Mouse (Mus musculus): ENCODE data around the gene Efcab10. TPM values are rescaled to one million over a fixed set of nuclear protein-coding genes. Genes with fewer than 3 reads are reported as not detected.
A peak's percentile ranks its signal among the peaks of the same experiment; 100 is the strongest.

Efcab10 gene
- polyA plus RNA-seq, 1 experiment: not detected

DNA sequence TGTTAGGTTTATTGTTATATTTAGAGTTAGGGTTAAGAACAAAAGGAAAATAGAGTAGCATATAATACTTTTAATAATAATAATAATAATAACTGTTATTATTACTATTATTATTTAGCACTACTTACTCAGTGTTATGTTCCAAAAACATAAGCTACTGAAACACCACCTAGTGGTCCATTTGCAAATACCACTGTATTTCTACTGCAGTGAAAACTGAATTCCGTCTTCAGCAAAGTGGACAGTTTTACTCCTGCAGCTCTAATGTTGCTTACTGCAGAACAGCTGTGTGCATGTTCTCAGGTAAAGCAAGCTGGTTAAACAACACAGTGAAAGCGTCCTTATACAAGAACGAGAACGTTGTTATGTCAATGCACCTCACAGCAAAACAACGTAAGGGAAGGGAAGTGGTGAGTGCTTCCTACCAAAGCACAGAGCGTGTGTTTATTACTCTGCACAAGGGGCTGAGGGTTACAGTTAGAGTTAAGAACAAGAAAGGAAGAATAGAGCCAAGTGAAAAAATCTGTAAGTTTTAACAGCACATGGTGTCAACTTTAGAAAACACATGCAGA lies 17.0 kb downstream of the Efcab10 start:
- no peaks in the 10 kb centered on the region for H3K36me3 ChIP-seq (ENCODE audit: control insufficient read depth, insufficient read depth)
- no peak overlapping the region for H3ac ChIP-seq (ENCODE audit: control insufficient read depth, insufficient read length, low read depth)
- no peaks in the 10 kb centered on the region for H3K27me3 ChIP-seq (ENCODE audit: control insufficient read depth, insufficient read depth, insufficient read length)
- no peak for TF ChIP-seq CEBPB (IDR thresholded peaks at IDR 0.05; ENCODE audit: low read depth)
- no peak for TF ChIP-seq MYOG (IDR thresholded peaks at IDR 0.05; ENCODE audit: control insufficient read depth, extremely low read depth, insufficient read length)
- no peak for TF ChIP-seq MAX (IDR thresholded peaks at IDR 0.05)
- TF ChIP-seq FOSL1 (IDR thresholded peaks at IDR 0.05; ENCODE audit: insufficient read depth, low read length, poor library complexity, severe bottlenecking): no peak
- TF ChIP-seq CTCF (IDR thresholded peaks at IDR 0.05; ENCODE audit: control insufficient read depth, insufficient read depth, insufficient read length): no peak
- no peak for TF ChIP-seq MYOD1 (IDR thresholded peaks at IDR 0.05; ENCODE audit: control insufficient read depth, insufficient read length, low read depth)
- no peak for TF ChIP-seq USF1 (IDR thresholded peaks at IDR 0.05; ENCODE audit: low read depth)
- no peak overlapping the region for H3K4me3 ChIP-seq (ENCODE audit: insufficient read depth, poor library complexity, severe bottlenecking)
- H3K79me2 ChIP-seq (ENCODE audit: control insufficient read depth, insufficient read depth): no peaks in the 10 kb centered on the region
- no peaks in the 10 kb centered on the region for H3K79me3 ChIP-seq (ENCODE audit: low read depth)

DNA sequence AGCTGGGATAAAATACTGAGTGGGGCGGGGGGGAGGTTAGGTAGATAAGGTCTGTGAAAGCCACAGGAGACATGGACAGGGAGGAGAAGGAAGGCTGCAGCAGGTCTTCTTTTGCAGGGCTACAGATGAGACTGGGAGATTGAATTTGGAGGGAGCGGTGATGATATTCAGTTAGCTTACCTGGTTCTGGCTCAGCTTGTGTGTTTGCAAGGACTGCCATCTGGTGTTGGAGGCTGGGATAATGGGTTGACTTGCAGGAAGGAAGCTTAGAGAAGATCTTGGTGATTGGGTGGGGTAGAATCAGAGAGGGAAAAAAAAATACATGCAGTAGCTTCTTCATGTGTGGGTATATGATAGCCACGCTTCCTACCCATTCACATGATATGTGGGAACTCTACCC lies 29.7 kb downstream of the Efcab10 start:
- Histone ChIP-seq H3K4me3 (ENCODE audit: insufficient read depth, poor library complexity, severe bottlenecking) (no peak overlapping the region), H3K79me2 (ENCODE audit: control insufficient read depth, insufficient read depth) (no peaks in the 10 kb centered on the region), H3K36me3 (ENCODE audit: control insufficient read depth, insufficient read depth) (no peaks in the 10 kb centered on the region), H3K79me3 (ENCODE audit: low read depth) (no peaks in the 10 kb centered on the region), H3ac (ENCODE audit: control insufficient read depth, insufficient read length, low read depth) (no peak overlapping the region), H3K27me3 (ENCODE audit: control insufficient read depth, insufficient read depth, insufficient read length) (no peaks in the 10 kb centered on the region)
- TF ChIP-seq MYOG (IDR thresholded peaks at IDR 0.05; ENCODE audit: control insufficient read depth, extremely low read depth, insufficient read length): no peak
- no peak for TF ChIP-seq MAX (IDR thresholded peaks at IDR 0.05)
- no peak for TF ChIP-seq CEBPB (IDR thresholded peaks at IDR 0.05; ENCODE audit: low read depth)
- no peak for TF ChIP-seq CTCF (IDR thresholded peaks at IDR 0.05; ENCODE audit: control insufficient read depth, insufficient read depth, insufficient read length)
- TF ChIP-seq MYOD1 (IDR thresholded peaks at IDR 0.05; ENCODE audit: control insufficient read depth, insufficient read length, low read depth): no peak
- no peak for TF ChIP-seq FOSL1 (IDR thresholded peaks at IDR 0.05; ENCODE audit: insufficient read depth, low read length, poor library complexity, severe bottlenecking)
- TF ChIP-seq USF1 (IDR thresholded peaks at IDR 0.05; ENCODE audit: low read depth): no peak

DNA sequence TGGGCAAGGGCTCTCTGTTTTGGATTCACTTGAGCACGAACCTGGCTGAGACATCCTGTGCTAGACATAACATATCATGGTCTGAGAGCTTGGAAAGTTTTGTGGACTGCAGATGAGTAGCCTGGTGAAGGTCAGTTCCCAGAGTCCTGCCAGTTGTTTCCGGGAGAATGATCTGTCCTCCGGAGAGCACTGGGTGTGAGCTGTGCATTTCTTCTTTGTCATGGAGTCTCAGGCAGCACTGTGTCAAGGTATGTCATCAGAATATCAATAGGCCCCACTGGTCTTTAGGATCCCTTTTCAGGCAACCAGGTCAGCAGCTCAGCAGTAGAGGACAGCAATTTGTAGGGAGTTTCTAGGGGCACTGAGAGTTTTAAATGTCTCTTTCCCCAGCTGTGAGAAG lies 32.6 kb downstream of the Efcab10 start:
- H3K79me2 ChIP-seq (ENCODE audit: control insufficient read depth, insufficient read depth): peaks cover 30% of the 10 kb centered on the region
- no peak for TF ChIP-seq MYOG (IDR thresholded peaks at IDR 0.05; ENCODE audit: control insufficient read depth, extremely low read depth, insufficient read length)
- TF ChIP-seq CEBPB (IDR thresholded peaks at IDR 0.05; ENCODE audit: low read depth): no peak
- no peak for TF ChIP-seq MAX (IDR thresholded peaks at IDR 0.05)
- TF ChIP-seq MYOD1 (IDR thresholded peaks at IDR 0.05; ENCODE audit: control insufficient read depth, insufficient read length, low read depth): no peak
- no peak for TF ChIP-seq USF1 (IDR thresholded peaks at IDR 0.05; ENCODE audit: low read depth)
- no peak for TF ChIP-seq CTCF (IDR thresholded peaks at IDR 0.05; ENCODE audit: control insufficient read depth, insufficient read depth, insufficient read length)
- no peak for TF ChIP-seq FOSL1 (IDR thresholded peaks at IDR 0.05; ENCODE audit: insufficient read depth, low read length, poor library complexity, severe bottlenecking)
- H3K4me3 ChIP-seq (ENCODE audit: insufficient read depth, poor library complexity, severe bottlenecking): no peak overlapping the region
- H3K36me3 ChIP-seq (ENCODE audit: control insufficient read depth, insufficient read depth): no peaks in the 10 kb centered on the region
- no peak overlapping the region for H3ac ChIP-seq (ENCODE audit: control insufficient read depth, insufficient read length, low read depth)
- H3K27me3 ChIP-seq (ENCODE audit: control insufficient read depth, insufficient read depth, insufficient read length): no peaks in the 10 kb centered on the region
- peaks cover 26% of the 10 kb centered on the region for H3K79me3 ChIP-seq (ENCODE audit: low read depth)

DNA sequence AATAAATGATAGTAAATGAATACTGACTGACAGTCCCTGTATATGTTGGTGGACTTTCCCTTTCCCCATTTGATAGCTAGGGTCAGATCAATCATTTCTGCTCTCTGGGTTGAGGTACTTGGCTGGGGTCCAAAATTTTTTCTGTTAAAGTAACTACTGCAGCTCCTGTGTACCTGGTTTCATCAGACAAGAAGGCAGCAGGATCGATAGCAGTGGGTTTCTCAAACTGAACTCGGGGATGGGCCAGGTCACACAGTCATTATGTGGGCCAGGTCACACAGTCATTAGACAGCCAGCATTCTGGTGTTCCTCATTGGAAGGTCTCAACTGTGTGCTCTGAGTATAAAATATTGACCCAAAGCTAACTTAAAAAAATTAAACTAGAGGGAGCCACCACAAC lies 33.1 kb downstream of the Efcab10 start:
- H3ac ChIP-seq (ENCODE audit: control insufficient read depth, insufficient read length, low read depth): no peak overlapping the region
- peaks cover 34% of the 10 kb centered on the region for H3K79me2 ChIP-seq (ENCODE audit: control insufficient read depth, insufficient read depth)
- H3K79me3 ChIP-seq (ENCODE audit: low read depth): peaks cover 30% of the 10 kb centered on the region
- H3K36me3 ChIP-seq (ENCODE audit: control insufficient read depth, insufficient read depth): no peaks in the 10 kb centered on the region
- no peak overlapping the region for H3K4me3 ChIP-seq (ENCODE audit: insufficient read depth, poor library complexity, severe bottlenecking)
- no peaks in the 10 kb centered on the region for H3K27me3 ChIP-seq (ENCODE audit: control insufficient read depth, insufficient read depth, insufficient read length)
- TF ChIP-seq CEBPB (IDR thresholded peaks at IDR 0.05; ENCODE audit: low read depth) (no peak), FOSL1 (IDR thresholded peaks at IDR 0.05; ENCODE audit: insufficient read depth, low read length, poor library complexity, severe bottlenecking) (no peak), MAX (IDR thresholded peaks at IDR 0.05) (no peak)

DNA sequence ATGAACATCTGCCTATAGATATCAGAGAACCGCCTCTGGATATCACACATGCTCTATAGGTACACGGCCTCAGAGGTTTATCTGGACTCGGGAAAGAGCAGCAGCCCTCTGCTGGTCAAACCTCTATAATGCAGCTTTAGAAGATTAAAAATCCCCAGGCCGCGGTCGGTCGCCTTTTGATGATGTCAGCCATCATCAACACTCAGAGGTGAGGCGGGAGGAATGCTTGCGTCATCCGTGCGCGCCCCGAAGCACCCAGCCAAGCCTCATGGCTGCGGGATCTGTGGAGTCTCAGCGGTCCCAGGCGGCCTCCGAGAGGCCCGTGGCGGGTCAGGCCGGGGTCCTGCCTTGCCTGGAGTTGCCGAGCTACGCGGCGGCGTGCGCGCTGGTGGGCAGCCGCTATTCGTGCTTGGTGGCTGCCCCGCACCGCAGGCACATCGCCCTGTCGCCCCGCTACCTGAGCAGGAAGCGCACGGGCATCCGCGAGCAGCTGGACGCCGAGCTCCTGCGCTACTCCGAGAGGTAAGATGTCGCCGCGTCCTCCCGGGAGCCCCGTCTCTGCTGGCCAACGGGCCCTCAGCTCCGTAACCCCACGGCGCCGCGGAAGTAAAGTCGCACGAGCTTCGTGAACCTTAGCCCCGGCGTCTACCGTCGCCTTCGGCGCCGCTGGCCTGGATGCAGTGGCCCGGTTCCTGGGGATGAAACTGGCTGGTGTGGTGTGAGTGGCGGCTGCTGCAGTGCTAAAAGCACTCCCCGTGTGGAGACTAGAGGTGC lies 34.9 kb downstream of the Efcab10 start, which contains the start of gene Twistnb:
Gene Twistnb (plus strand): TSS at position 249 of the 774 bp plus-strand sequence.
- Histone ChIP-seq H3ac (ENCODE audit: control insufficient read depth, insufficient read length, low read depth) (peak within 1 kb of the TSS; percentile 97), H3K4me3 (ENCODE audit: insufficient read depth, poor library complexity, severe bottlenecking) (peak within 1 kb of the TSS; percentile 95), H3K36me3 (ENCODE audit: control insufficient read depth, insufficient read depth) (peaks cover 7% of the 10 kb centered on the region), H3K79me2 (ENCODE audit: control insufficient read depth, insufficient read depth) (peaks cover 52% of the 10 kb centered on the region), H3K79me3 (ENCODE audit: low read depth) (peaks cover 49% of the 10 kb centered on the region), H3K27me3 (ENCODE audit: control insufficient read depth, insufficient read depth, insufficient read length) (no peaks in the 10 kb centered on the region)
- TF ChIP-seq MYOG (IDR thresholded peaks at IDR 0.05; ENCODE audit: control insufficient read depth, extremely low read depth, insufficient read length) (no peak), CTCF (IDR thresholded peaks at IDR 0.05; ENCODE audit: control insufficient read depth, insufficient read depth, insufficient read length) (peak; percentile 23), MAX (IDR thresholded peaks at IDR 0.05) (peak; percentile 72)

DNA sequence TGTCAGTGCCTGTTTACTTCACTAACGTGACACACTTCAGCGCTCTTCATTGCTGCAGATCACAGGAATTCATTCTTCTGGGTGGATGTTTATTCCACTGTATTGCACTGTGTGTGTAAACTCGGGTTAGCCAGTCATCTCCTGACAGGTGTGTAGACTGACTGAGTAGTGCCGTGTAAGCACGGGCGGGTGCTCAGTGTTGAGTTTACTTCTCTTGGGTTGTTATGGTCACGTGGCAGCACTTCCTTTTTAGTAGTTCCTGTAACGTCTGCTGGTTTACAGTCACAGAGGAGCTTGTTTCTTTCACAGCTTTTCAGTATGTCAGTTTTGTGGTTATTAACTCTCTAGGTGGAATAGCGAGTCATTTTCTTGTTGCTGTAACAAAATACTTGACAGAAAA lies 39.2 kb downstream of the Efcab10 start:
- Histone ChIP-seq H3K27me3 (ENCODE audit: control insufficient read depth, insufficient read depth, insufficient read length) (no peaks in the 10 kb centered on the region), H3K79me2 (ENCODE audit: control insufficient read depth, insufficient read depth) (peaks cover 72% of the 10 kb centered on the region), H3ac (ENCODE audit: control insufficient read depth, insufficient read length, low read depth) (no peak overlapping the region), H3K79me3 (ENCODE audit: low read depth) (peaks cover 62% of the 10 kb centered on the region), H3K4me3 (ENCODE audit: insufficient read depth, poor library complexity, severe bottlenecking) (no peak overlapping the region), H3K36me3 (ENCODE audit: control insufficient read depth, insufficient read depth) (peaks cover 43% of the 10 kb centered on the region)
- no peak for TF ChIP-seq FOSL1 (IDR thresholded peaks at IDR 0.05; ENCODE audit: insufficient read depth, low read length, poor library complexity, severe bottlenecking)
- TF ChIP-seq MYOD1 (IDR thresholded peaks at IDR 0.05; ENCODE audit: control insufficient read depth, insufficient read length, low read depth): no peak
- no peak for TF ChIP-seq CEBPB (IDR thresholded peaks at IDR 0.05; ENCODE audit: low read depth)
- no peak for TF ChIP-seq MAX (IDR thresholded peaks at IDR 0.05)
- no peak for TF ChIP-seq USF1 (IDR thresholded peaks at IDR 0.05; ENCODE audit: low read depth)
- TF ChIP-seq CTCF (IDR thresholded peaks at IDR 0.05; ENCODE audit: control insufficient read depth, insufficient read depth, insufficient read length): no peak
- no peak for TF ChIP-seq MYOG (IDR thresholded peaks at IDR 0.05; ENCODE audit: control insufficient read depth, extremely low read depth, insufficient read length)
